Mouse (Mus musculus) central nervous system, embryonic 14 days (tissue): ENCODE data around the gene Ssbp2. TPM values are rescaled to one million over a fixed set of nuclear protein-coding genes. Genes with fewer than 3 reads are reported as not detected.

Source experiments
- polyA plus RNA-seq: library from polyadenylated mRNA; depleted of rRNA; stranded (reverse); fragments of >200 nt; gene quantifications from 2 replicates; pipeline ENCODE4 v1.2.3, GENCODE M21; 2012; rRNA removed

Ssbp2 gene
- polyA plus RNA-seq = 139 and 141 TPM in 2 replicates

GRCm38 (mm10) chr13:91459896-91460620 lies at the start of gene Ssbp2:
Ssbp2 (plus strand) TSS chr13:91460283.

GRCm38 (mm10) chr13:91741280-91742047 lies 281.4 kb downstream of the Ssbp2 start, which contains the start of gene Acot12:
Acot12 (plus strand) TSS chr13:91741512.

Other genes starting within 250 kb of the Ssbp2 start
- gene Atg10, start 236.3 kb upstream of the Ssbp2 start, polyA plus RNA-seq = 4.6 and 5.4 TPM in 2 replicates